Mouse (Mus musculus) forebrain, embryonic 13.5 days (tissue): ENCODE measurements around the gene 1700029H14Rik. TPM values are rescaled to one million over a fixed set of nuclear protein-coding genes. Genes with fewer than 3 reads are reported as not detected.

Experiments used
- ATAC-seq: fragments of 200-750 bp; cut with Nextera tagmentation; 2 replicates; pipeline ENCODE4 v1.8.0; 2017
- H3K27ac ChIP-seq: fragments of 300-500 bp; sonication (generic); 2 replicates; pipeline ENCODE4 v1.5.1; 2015; ENCODE audit warnings: inconsistent platforms, mild to moderate bottlenecking, moderate library complexity
- H3K27me3 ChIP-seq: fragments of 300-500 bp; sonication (generic); 2 replicates; pipeline ENCODE4 v1.6.1; 2015; ENCODE audit warnings: mild to moderate bottlenecking, inconsistent platforms
- H3K36me3 ChIP-seq: fragments of 300-500 bp; sonication (generic); 2 replicates; pipeline ENCODE4 v1.6.1; 2015; ENCODE audit warnings: mild to moderate bottlenecking, inconsistent platforms; ENCODE audit not compliant: poor library complexity, severe bottlenecking
- H3K4me1 ChIP-seq: fragments of 300-500 bp; sonication (generic); 2 replicates; pipeline ENCODE4 v1.6.1; 2015; ENCODE audit warnings: inconsistent platforms
- H3K4me2 ChIP-seq: fragments of 300-500 bp; sonication (generic); 2 replicates; pipeline ENCODE4 v1.6.1; 2015; ENCODE audit warnings: inconsistent platforms, mild to moderate bottlenecking, moderate library complexity
- H3K4me3 ChIP-seq: fragments of 300-500 bp; sonication (generic); 2 replicates; pipeline ENCODE4 v1.5.1; 2015; ENCODE audit warnings: mild to moderate bottlenecking, inconsistent platforms
- H3K9ac ChIP-seq: fragments of 300-500 bp; sonication (generic); 2 replicates; pipeline ENCODE4 v1.6.1; 2015; ENCODE audit warnings: mild to moderate bottlenecking, inconsistent platforms
- H3K9me3 ChIP-seq: fragments of 300-500 bp; sonication (generic); replicated peaks from 2 replicates; pipeline ENCODE4 v1.6.1; 2016; ENCODE audit warnings: inconsistent platforms
- WGBS: fragments of 180-500 bp; shearing (Covaris S2); methylation state at CpG from one replicate; pipeline ENCODE4 v1.1.7; 2015; 5-methylcytosine and 5-hydroxymethylcytosine counted together
- polyA plus RNA-seq: library from polyadenylated mRNA; unstranded; fragments of >200 nt; fragmentation: Nextera tagmentation; extraction: Ambion mirVana; gene quantifications from 2 replicates; pipeline ENCODE4 v1.2.1, GENCODE M21; 2015

Gene 1700029H14Rik
- polyA plus RNA-seq, 1 experiment from 2014 or later, result not detected

DNA sequence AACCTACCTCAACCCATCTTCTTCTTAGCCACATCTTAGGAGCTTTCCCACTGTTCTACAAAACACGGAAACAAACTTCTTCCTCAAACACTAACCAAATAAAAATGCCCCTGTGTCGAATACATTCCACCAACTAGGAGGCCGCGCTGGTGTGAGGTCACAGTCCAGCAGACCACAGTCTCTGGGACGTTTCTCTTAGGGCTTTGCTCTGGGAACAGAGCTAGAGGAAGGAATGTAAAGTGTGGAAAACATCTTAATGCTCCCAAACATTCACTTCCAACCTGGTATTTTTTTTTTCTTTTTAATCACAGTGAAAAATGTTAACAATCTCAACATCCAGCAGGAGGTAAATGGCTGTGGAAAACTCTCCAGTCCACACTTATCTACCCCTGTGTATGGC, 45.5 kb downstream of the 1700029H14Rik start:
- Histone ChIP-seq H3K27me3 (no peaks in the 10 kb centered on the region), H3K9ac (no peak overlapping the region), H3K27ac (no peak overlapping the region), H3K4me1 (no peaks in the 10 kb centered on the region), H3K4me2 (no peak overlapping the region), H3K4me3 (no peak overlapping the region), H3K36me3 (no peaks in the 10 kb centered on the region), H3K9me3 (no peaks in the 10 kb centered on the region)
- no peak for ATAC-seq
- WGBS, result 85% methylated on average over 5 of the region's 5 CpGs

GRCm38 (mm10) chr8:13516011-13516442, 46.2 kb downstream of the 1700029H14Rik start:
- Histone ChIP-seq H3K27ac (no peak overlapping the region), H3K9ac (no peak overlapping the region), H3K4me2 (no peak overlapping the region), H3K27me3 (no peaks in the 10 kb centered on the region), H3K36me3 (no peaks in the 10 kb centered on the region), H3K9me3 (no peaks in the 10 kb centered on the region), H3K4me3 (no peak overlapping the region), H3K4me1 (no peaks in the 10 kb centered on the region)
- no peak for ATAC-seq
- 69% methylated on average over 7 of the region's 7 CpGs for WGBS

- Histone ChIP-seq H3K9me3 (no peaks in the 10 kb centered on the region), H3K27ac (no peak overlapping the region), H3K4me1 (no peaks in the 10 kb centered on the region), H3K4me2 (no peak overlapping the region), H3K36me3 (no peaks in the 10 kb centered on the region), H3K27me3 (no peaks in the 10 kb centered on the region), H3K9ac (no peak overlapping the region), H3K4me3 (no peak overlapping the region)
- ATAC-seq, result no peak
- 73% methylated on average over 5 of the region's 5 CpGs for WGBS
Measured at GRCm38 (mm10) chr8:13513556-13514370, 48.5 kb downstream of the 1700029H14Rik start.

DNA sequence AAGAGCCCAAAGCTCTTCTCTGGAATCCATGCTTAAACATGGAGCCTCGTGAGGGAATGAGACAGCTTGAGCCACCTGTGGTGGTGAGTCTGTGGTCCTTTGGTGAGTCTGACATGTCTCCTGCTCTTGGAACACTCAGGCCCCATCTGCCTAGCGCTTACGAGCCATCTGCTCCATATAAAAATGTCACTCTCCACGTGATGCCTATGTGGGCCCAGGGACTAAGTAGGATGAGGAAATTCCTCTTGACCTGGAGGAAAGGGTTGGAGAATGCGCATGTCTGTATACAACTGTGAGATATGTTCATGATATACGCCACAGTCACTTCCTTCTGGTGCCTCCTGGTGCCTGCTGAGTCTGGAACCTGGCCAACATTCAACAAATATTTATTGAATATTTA, 49.6 kb downstream of the 1700029H14Rik start:
- H3K4me2 ChIP-seq, result no peak overlapping the region
- H3K9ac ChIP-seq, result no peak overlapping the region
- no peaks in the 10 kb centered on the region for H3K27me3 ChIP-seq
- ATAC-seq, result no peak
- no peaks in the 10 kb centered on the region for H3K36me3 ChIP-seq
- no peak overlapping the region for H3K4me3 ChIP-seq
- H3K9me3 ChIP-seq, result no peaks in the 10 kb centered on the region
- H3K27ac ChIP-seq, result no peak overlapping the region
- WGBS, result 78% methylated on average over 6 of the region's 6 CpGs
- no peaks in the 10 kb centered on the region for H3K4me1 ChIP-seq

GRCm38 (mm10) chr8:13512016-13512415, 50.2 kb downstream of the 1700029H14Rik start:
- Histone ChIP-seq H3K4me3 (no peak overlapping the region), H3K36me3 (no peaks in the 10 kb centered on the region), H3K9me3 (no peaks in the 10 kb centered on the region), H3K27ac (no peak overlapping the region), H3K4me1 (no peaks in the 10 kb centered on the region), H3K4me2 (no peak overlapping the region), H3K9ac (no peak overlapping the region), H3K27me3 (no peaks in the 10 kb centered on the region)
- no peak for ATAC-seq
- WGBS, result 80% methylated on average over 5 of the region's 5 CpGs

DNA sequence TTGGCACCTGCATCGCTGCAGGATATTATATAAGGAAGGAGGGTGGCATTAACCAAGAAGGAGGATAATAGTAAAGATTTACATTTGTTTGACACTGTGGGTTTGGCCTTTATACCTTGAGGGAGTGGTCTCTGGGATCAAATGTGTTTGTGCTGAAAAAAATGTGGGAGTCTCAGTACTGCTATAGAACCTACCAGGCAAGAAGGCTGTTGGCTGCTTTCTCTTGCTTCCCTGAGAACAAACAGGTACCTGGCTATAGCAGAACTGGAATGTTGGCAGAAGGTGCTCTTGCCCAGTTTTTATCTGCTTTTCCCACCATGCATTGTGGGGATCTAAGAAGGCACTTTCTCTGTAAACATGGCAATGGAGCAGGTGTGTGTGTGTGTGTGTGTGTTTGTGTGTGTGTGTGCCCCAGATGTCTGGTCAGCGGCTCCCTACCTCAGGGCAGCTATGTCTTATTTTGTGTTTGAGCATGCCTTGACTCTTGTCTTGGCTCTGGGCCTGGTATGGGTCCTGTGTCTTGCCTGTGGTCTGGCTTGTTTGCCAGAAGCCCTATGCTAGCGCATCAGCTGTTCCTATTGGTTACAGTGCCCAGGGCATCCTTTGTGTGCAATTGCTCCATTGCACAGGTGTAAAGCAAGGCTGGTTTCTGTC, 54.9 kb downstream of the 1700029H14Rik start:
- H3K4me3 ChIP-seq, result no peak overlapping the region
- H3K4me2 ChIP-seq, result no peak overlapping the region
- no peaks in the 10 kb centered on the region for H3K4me1 ChIP-seq
- no peaks in the 10 kb centered on the region for H3K36me3 ChIP-seq
- no peaks in the 10 kb centered on the region for H3K9me3 ChIP-seq
- WGBS, result 83% methylated on average over 3 of the region's 3 CpGs
- no peaks in the 10 kb centered on the region for H3K27me3 ChIP-seq
- no peak overlapping the region for H3K9ac ChIP-seq
- ATAC-seq, result no peak
- no peak overlapping the region for H3K27ac ChIP-seq

DNA sequence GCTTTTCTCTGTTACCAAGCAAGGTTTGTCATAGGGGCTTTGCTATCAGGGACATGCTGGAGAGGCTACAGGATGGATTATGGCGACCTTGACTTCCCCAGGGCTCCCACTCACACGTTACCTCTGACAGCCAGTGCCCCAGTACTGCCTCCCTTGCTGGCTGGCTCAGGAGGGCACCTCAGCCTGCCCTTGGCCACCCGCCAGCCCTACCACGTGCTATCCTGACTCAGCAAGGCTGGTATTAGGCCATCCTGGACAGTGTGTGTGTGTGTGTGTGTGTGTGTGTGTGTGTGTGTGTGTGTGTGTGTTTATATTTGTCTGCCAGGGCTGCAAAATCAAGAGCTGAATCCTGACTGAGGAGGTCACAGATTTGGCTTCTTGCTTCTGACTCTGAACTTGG, 55.4 kb downstream of the 1700029H14Rik start:
- Histone ChIP-seq H3K4me1 (no peaks in the 10 kb centered on the region), H3K9ac (no peak overlapping the region), H3K27me3 (no peaks in the 10 kb centered on the region), H3K9me3 (no peaks in the 10 kb centered on the region), H3K4me3 (no peak overlapping the region), H3K4me2 (no peak overlapping the region), H3K27ac (no peak overlapping the region), H3K36me3 (no peaks in the 10 kb centered on the region)
- ATAC-seq, result no peak
- 43% methylated on average over 4 of the region's 4 CpGs for WGBS

- H3K27me3 ChIP-seq, result no peaks in the 10 kb centered on the region
- no peaks in the 10 kb centered on the region for H3K36me3 ChIP-seq
- H3K4me2 ChIP-seq, result no peak overlapping the region
- no peaks in the 10 kb centered on the region for H3K4me1 ChIP-seq
- no peak overlapping the region for H3K4me3 ChIP-seq
- H3K27ac ChIP-seq, result no peak overlapping the region
- H3K9me3 ChIP-seq, result no peaks in the 10 kb centered on the region
- no peak for ATAC-seq
- no peak overlapping the region for H3K9ac ChIP-seq
Measured at GRCm38 (mm10) chr8:13504894-13505674, 57.2 kb downstream of the 1700029H14Rik start.

DNA sequence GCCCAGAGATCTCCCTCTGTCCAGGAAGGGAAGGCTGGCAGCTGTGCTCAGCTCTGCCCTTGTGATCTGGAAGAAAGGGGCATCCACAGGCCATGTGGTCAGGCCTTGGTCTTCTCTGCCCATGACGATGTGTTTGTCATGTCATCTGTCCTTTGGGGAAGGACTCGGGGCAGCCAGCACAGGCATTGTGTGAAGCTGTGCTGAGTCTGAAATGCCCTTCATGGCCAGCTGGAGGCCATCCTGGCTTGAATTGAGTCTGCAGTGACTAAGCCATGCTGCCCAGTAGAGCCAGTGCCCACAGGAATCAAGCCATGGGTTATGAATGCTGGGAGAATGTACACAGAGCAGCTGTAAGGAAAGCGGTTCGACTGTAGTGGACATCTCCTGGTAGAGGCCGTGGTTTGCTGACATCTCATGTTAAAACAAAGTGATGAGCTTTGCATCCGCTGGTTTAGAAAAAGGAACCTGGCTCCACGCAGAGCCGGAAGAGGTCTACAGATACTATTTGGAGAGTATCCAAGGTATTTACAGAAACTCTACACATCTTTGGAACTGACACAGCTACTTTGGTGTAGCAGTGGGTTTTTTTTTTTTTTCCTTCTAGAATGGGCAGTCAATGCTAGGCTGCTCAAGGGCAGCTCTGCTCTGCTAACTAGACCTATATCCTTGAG, 58.2 kb downstream of the 1700029H14Rik start:
- no peaks in the 10 kb centered on the region for H3K4me1 ChIP-seq
- H3K9ac ChIP-seq, result no peak overlapping the region
- H3K27ac ChIP-seq, result no peak overlapping the region
- no peaks in the 10 kb centered on the region for H3K9me3 ChIP-seq
- H3K36me3 ChIP-seq, result no peaks in the 10 kb centered on the region
- H3K27me3 ChIP-seq, result no peaks in the 10 kb centered on the region
- WGBS, result 91% methylated on average over 8 of the region's 8 CpGs
- H3K4me3 ChIP-seq, result no peak overlapping the region
- ATAC-seq, result no peak
- no peak overlapping the region for H3K4me2 ChIP-seq

DNA sequence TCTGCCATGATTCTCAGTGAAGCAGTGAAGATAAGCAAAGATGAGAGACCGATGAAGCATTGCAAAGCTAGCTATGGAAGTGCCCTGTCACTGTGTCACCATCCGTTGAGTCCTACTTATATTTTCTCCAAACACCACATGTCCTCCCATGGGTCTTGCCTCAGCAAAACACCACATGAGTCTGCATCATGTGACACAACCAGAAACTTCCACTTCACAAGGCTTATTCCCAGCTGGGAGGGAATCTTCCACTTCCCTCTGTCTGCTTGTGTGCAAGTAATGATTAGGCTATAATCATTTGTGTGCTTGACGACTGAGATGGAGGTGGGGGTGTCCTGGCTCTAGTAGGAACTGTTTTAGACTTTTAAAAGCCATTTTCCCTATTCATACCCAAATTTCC, 61.0 kb downstream of the 1700029H14Rik start:
- Histone ChIP-seq H3K9me3 (no peaks in the 10 kb centered on the region), H3K9ac (no peak overlapping the region), H3K4me3 (no peak overlapping the region), H3K27ac (no peak overlapping the region), H3K4me1 (no peaks in the 10 kb centered on the region), H3K36me3 (no peaks in the 10 kb centered on the region), H3K4me2 (no peak overlapping the region), H3K27me3 (no peaks in the 10 kb centered on the region)
- ATAC-seq, result no peak
- 84% methylated on average over 3 of the region's 3 CpGs for WGBS
